ENCODE assay signal across 24 mouse cellular contexts in genomic region chr13:34018521-34018920, GRCm38 (mm10).
"Had no signal": no experiment of that assay in that cellular context is flagged by ENCODE, and none has a peak within 500 bp of the region (broad histone marks: within the 10 kb centered on the region; RNA-seq: fewer than 3 reads in every experiment).

No protein-coding gene starts in this region.

- DNase-seq: gastrocnemius, postnatal 14 days; gastrocnemius, postnatal 36 days; heart, adult 18-20 months; heart, postnatal 10 days; heart, postnatal 36 days; kidney, adult 11 months; kidney, adult 2 months; kidney, adult 9 months; kidney, postnatal 14 days; kidney, postnatal 36 days; layer of hippocampus, adult 9-11 months; layer of hippocampus, postnatal 36 days had no signal

- H3K9ac ChIP-seq: heart, embryonic 12.5 days; hindbrain, embryonic 13.5 days; hindbrain, embryonic 15.5 days; kidney, embryonic 15.5 days; limb, embryonic 13.5 days; limb, embryonic 15.5 days; liver, embryonic 12.5 days; liver, embryonic 14.5 days had no signal

- H3K27ac ChIP-seq: heart, embryonic 10.5 days; hindbrain, embryonic 13.5 days; hindbrain, embryonic 15.5 days; kidney, embryonic 15.5 days; kidney, postnatal 0 days; left cerebral cortex, adult 2 months; limb, embryonic 13.5 days; limb, embryonic 15.5 days; liver, embryonic 12.5 days; liver, embryonic 14.5 days had no signal

- H3K4me2 ChIP-seq: heart, embryonic 12.5 days; hindbrain, embryonic 13.5 days; hindbrain, embryonic 15.5 days; kidney, embryonic 15.5 days; limb, embryonic 13.5 days; limb, embryonic 15.5 days; liver, embryonic 12.5 days had no signal

- H3K9me3 ChIP-seq: heart, embryonic 10.5 days; hindbrain, embryonic 13.5 days; hindbrain, embryonic 15.5 days; kidney, embryonic 15.5 days; limb, embryonic 15.5 days; liver, embryonic 12.5 days had no signal

- H3K4me3 ChIP-seq: heart, embryonic 10.5 days; heart, embryonic 12.5 days; hindbrain, embryonic 13.5 days; hindbrain, embryonic 15.5 days; kidney, embryonic 15.5 days; left cerebral cortex, adult 2 months; limb, embryonic 13.5 days; limb, embryonic 15.5 days; liver, embryonic 12.5 days had no signal

- H3K27me3 ChIP-seq: heart, embryonic 12.5 days; hindbrain, embryonic 13.5 days; hindbrain, embryonic 15.5 days; kidney, embryonic 15.5 days; limb, embryonic 13.5 days; limb, embryonic 15.5 days; liver, embryonic 12.5 days had no signal

- ATAC-seq: intestine, embryonic 16.5 days; liver, embryonic 12.5 days had no signal

- H3K4me1 ChIP-seq: heart, embryonic 10.5 days; heart, embryonic 12.5 days; hindbrain, embryonic 13.5 days; hindbrain, embryonic 15.5 days; kidney, embryonic 15.5 days; limb, embryonic 13.5 days; limb, embryonic 15.5 days; liver, embryonic 12.5 days had no signal
